Mouse (Mus musculus) forebrain, embryonic 15.5 days (tissue): Measurements from ENCODE around the gene Rxra. TPM values are rescaled to one million over a fixed set of nuclear protein-coding genes. Genes with fewer than 3 reads are reported as not detected.

ENCODE experiments used
- ATAC-seq: fragments of 200-750 bp; cut with Nextera tagmentation; replicated peaks from 2 replicates; pipeline ENCODE4 v1.8.0; 2017; ENCODE audit warnings: mild to moderate bottlenecking, moderate TSS enrichment, moderate library complexity
- H3K27ac ChIP-seq: fragments of 300-500 bp; sonication (generic); replicated peaks from 2 replicates; pipeline ENCODE4 v1.5.1; 2015; ENCODE audit warnings: mild to moderate bottlenecking, inconsistent platforms
- H3K27me3 ChIP-seq: fragments of 300-500 bp; sonication (generic); 2 replicates; pipeline ENCODE4 v1.6.1; 2015; ENCODE audit warnings: inconsistent platforms
- H3K36me3 ChIP-seq: fragments of 300-500 bp; sonication (generic); 2 replicates; pipeline ENCODE4 v1.6.1; 2015; ENCODE audit warnings: mild to moderate bottlenecking, inconsistent platforms
- H3K4me1 ChIP-seq: fragments of 300-500 bp; sonication (generic); 2 replicates; pipeline ENCODE4 v1.6.1; 2015; ENCODE audit warnings: inconsistent platforms
- H3K4me2 ChIP-seq: fragments of 300-500 bp; sonication (generic); replicated peaks from 2 replicates; pipeline ENCODE4 v1.6.1; 2015; ENCODE audit warnings: mild to moderate bottlenecking, inconsistent platforms
- H3K4me3 ChIP-seq: fragments of 300-500 bp; sonication (generic); 2 replicates; pipeline ENCODE4 v1.5.1; 2015; ENCODE audit warnings: mild to moderate bottlenecking, inconsistent platforms
- H3K9ac ChIP-seq: fragments of 300-500 bp; sonication (generic); replicated peaks from 2 replicates; pipeline ENCODE4 v1.6.1; 2015; ENCODE audit warnings: mild to moderate bottlenecking, inconsistent platforms
- H3K9me3 ChIP-seq: fragments of 300-500 bp; sonication (generic); 2 replicates; pipeline ENCODE4 v1.6.1; 2016; ENCODE audit warnings: inconsistent platforms
- WGBS: fragments of 180-500 bp; shearing (Covaris S2); methylation state at CpG from one replicate; pipeline ENCODE4 v1.1.7; 2015; ENCODE audit warnings: mixed read lengths; 5-methylcytosine and 5-hydroxymethylcytosine counted together
- polyA plus RNA-seq: library from polyadenylated mRNA; unstranded; fragments of >200 nt; fragmentation: Nextera tagmentation; extraction: Ambion mirVana; gene quantifications from 2 replicates; pipeline ENCODE4 v1.2.1, GENCODE M21; 2015

Gene Rxra
- polyA plus RNA-seq, 1 experiment from 2014 or later = 3.2 TPM

DNA sequence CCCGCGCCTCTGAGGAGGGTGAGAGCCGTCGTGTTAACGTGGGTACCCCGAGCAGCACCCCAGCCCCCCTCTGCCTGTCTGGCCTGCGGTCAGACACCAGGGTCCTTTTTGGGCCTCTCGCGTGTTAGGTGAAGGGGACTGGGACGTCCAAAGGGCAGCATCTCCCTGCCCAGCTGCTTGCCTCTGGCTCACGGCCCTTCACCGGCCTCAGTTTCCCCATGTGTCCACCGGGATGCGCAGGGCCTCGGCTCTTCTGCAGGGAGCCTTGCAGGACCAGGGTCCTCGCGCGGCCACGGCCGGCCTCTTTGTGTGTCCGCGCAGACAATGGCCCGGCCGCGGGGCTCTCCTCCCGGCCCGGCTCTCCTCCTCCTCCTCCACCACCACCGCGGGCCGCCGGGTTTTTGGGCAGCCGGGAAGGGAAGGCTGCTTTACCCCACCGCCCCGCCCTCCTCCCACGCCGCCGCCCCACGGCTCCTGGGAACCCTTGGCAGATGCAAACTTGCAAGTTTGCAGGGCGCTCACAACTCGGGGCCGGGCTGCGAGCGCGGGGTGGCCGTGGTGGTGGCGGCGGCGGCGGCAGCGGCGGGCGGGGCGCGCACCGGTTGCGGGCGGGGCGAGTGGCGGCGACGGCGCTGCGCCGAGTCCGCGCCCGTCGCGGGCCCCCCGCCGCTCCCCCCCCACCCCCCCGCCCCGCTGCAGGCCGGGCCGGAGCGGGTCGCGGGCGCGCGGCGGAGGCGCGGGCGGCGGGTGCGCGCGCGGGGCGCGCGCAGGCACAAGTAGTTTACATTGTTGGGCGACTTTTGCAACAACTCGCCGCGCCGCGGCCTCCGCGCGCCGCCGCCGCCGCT is 462 bp downstream of the Rxra start:
- peak overlapping the region; percentile 87 for H3K4me2 ChIP-seq
- under 1% methylated on average over 50 of the region's 106 CpGs for WGBS
- ATAC-seq = peak; percentile 55
- H3K27ac ChIP-seq = peak overlapping the region; percentile 51
- no peaks in the 10 kb centered on the region for H3K36me3 ChIP-seq
- peak overlapping the region; percentile 73 for H3K4me3 ChIP-seq
- peaks cover 47% of the 10 kb centered on the region for H3K4me1 ChIP-seq
- H3K9me3 ChIP-seq = no peaks in the 10 kb centered on the region
- H3K9ac ChIP-seq = peak overlapping the region; percentile 70
- no peaks in the 10 kb centered on the region for H3K27me3 ChIP-seq

DNA sequence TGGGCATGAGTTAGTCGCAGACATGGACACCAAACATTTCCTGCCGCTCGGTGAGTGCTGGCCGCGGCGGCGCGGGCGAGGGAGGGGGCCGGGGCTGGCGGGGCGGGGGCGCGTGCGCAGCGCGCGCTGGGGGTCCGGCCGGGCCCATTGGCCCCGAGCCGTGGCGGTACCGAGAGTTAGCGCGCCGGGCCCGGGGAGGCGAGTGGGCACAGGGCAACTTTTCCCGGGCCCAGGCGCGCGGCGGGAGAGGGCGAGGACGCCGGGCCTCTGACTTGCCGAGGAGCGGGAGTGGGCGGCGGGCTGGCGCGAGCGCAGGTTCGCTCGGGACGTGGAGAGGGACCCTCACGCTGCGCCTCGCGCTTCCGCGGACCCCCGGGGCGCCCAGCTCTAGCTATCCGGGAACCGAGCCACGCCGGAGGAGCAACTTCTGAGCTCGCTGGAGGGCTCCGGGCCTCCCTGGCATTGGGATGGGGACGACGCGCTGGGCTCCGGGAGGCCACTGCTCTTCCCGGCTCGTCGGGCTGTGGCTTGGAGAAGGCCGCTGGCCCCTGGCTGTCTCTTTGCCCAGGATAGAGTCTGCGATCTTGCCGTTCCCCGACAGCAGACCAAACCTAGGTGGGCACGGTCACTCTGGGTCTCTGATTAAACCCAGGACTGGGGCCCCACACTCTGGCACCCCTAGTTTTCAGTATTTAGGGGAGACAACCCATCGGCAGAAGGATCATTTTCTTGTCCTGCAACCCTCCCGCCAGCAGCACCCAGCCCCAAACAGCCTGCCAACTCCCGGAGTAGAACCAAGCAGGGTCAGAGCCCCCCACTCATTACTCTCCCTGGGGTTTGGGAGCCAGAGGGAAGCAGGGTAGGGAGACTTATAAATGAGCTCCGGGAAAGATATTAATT is 1.4 kb downstream of the Rxra start:
- H3K27ac ChIP-seq = peak overlapping the region; percentile 67
- under 1% methylated on average over 59 of the region's 77 CpGs for WGBS
- H3K36me3 ChIP-seq = no peaks in the 10 kb centered on the region
- H3K4me3 ChIP-seq = peak overlapping the region; percentile 73
- ATAC-seq = peak; percentile 26; the same call in 1 of the 2 replicates
- H3K9ac ChIP-seq = peak overlapping the region; percentile 70
- H3K9me3 ChIP-seq = no peaks in the 10 kb centered on the region
- H3K27me3 ChIP-seq = no peaks in the 10 kb centered on the region
- peak overlapping the region; percentile 87 for H3K4me2 ChIP-seq
- H3K4me1 ChIP-seq = peaks cover 47% of the 10 kb centered on the region

DNA sequence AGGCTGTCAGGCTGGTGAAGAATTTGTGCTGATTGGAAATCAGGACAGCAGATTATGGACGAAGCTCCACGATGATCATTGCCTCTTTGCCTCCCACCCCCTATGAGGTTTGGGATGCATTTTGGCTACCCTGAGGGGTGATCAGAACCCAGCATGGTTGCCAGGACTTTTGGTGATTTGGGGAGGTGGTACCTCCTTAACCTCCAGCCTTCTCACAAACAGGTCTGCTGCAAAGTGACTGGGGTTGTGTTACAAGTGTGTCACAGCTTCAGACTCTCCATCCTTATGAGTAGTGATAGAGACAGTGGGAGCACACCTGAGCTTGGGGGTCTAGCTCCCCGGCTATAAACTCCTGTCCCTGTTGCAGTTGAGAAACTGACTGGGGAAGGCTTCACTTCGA is 2.1 kb downstream of the Rxra start:
- Histone ChIP-seq H3K27ac (no peak overlapping the region), H3K4me1 (peaks cover 47% of the 10 kb centered on the region), H3K9ac (peak overlapping the region; percentile 70), H3K27me3 (no peaks in the 10 kb centered on the region), H3K4me2 (peak overlapping the region; percentile 87), H3K36me3 (no peaks in the 10 kb centered on the region), H3K4me3 (peak overlapping the region; percentile 73), H3K9me3 (no peaks in the 10 kb centered on the region)
- 26% methylated on average over 4 of the region's 4 CpGs for WGBS
- ATAC-seq = no peak

DNA sequence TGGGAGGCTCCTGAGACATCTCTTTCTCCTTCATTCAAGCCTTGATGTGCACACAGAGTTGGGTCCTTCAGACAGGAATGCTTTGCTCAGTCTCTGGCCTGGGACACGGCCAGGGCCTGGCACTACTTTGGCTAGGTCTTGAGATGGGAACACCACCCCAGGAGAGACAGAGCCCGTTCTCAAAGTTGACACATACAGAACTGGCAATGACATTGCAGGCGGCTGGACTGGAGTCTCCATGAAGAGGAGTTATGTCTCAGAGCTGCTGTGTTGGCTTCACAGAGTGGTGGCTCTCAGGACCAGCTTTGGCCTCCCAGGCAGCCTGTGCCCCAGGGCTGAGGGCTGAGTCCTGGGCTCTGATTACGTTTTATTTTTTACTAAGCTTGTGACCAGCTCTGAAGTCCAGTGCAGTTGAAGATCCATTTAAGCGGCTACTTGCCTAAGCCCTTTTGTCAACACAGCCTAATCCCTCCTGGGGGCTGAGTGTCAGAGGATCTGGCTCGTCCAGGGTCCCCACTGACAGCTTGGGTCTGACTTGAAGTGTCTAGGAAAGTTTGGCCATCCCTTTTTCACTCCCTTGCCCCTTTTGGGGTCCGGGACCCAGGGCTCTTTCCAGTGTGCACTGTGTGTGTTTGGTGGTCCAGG is 2.7 kb downstream of the Rxra start:
- Histone ChIP-seq H3K27me3 (no peaks in the 10 kb centered on the region), H3K9ac (peak overlapping the region; percentile 70; the same call in 1 of the 2 replicates), H3K36me3 (no peaks in the 10 kb centered on the region), H3K27ac (no peak overlapping the region), H3K9me3 (no peaks in the 10 kb centered on the region), H3K4me3 (0 out of 2 replicates have a peak overlapping the region, but pooled peaks have one; percentile 73), H3K4me2 (peak overlapping the region; percentile 87), H3K4me1 (peaks cover 47% of the 10 kb centered on the region)
- 30% methylated on average over 7 of the region's 7 CpGs for WGBS
- ATAC-seq = no peak

DNA sequence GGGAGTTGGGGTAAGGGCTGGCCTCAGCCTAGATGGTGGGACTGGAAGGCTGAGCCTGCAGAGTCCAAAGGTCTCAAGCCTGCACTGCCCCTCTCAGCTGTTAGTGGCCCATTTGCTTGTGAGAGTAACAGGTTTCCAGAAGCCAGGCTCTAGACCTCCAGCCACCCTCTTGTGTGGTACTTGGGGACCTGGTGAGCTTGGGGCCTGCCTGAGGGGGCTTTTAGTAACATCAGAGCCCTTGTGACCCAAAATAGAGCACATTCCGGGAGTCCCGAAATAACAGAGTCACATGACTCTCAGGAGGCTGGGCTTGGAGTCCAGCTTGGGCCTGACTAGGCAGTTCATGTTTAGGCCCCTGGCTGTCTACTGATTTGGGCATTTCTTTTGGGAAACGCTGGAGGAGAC is 3.4 kb downstream of the Rxra start:
- Histone ChIP-seq H3K4me1 (peaks cover 48% of the 10 kb centered on the region), H3K4me2 (no peak overlapping the region), H3K9ac (no peak overlapping the region), H3K4me3 (no peak overlapping the region), H3K27me3 (no peaks in the 10 kb centered on the region), H3K36me3 (no peaks in the 10 kb centered on the region), H3K9me3 (no peaks in the 10 kb centered on the region), H3K27ac (no peak overlapping the region)
- WGBS = 18% methylated on average over 3 of the region's 3 CpGs
- ATAC-seq = no peak

DNA sequence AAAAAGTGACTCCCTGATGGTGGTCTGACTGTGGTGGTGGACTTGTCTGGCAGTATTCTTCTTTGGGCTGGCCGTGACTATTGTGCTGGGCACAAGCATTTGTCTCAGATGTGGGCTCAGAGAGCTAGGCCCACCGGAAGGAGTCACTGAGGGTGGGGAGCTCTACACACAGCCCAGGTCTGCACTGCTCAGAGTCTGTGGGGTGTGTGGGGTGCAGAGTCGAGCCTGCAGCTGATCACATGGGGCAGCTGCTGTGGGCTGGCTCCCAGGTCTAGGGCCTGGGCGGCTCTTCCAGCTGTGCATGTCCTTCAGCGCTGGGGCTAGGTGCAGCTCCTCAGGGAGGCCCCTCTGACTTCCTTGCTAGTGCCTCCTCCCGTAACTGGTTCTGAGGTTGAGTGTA is 3.8 kb downstream of the Rxra start:
- 66% methylated on average over 6 of the region's 6 CpGs for WGBS
- Histone ChIP-seq H3K27ac (no peak overlapping the region), H3K9me3 (no peaks in the 10 kb centered on the region), H3K36me3 (no peaks in the 10 kb centered on the region), H3K27me3 (no peaks in the 10 kb centered on the region), H3K9ac (no peak overlapping the region), H3K4me2 (no peak overlapping the region), H3K4me3 (no peak overlapping the region), H3K4me1 (peaks cover 49% of the 10 kb centered on the region)
- ATAC-seq = no peak

DNA sequence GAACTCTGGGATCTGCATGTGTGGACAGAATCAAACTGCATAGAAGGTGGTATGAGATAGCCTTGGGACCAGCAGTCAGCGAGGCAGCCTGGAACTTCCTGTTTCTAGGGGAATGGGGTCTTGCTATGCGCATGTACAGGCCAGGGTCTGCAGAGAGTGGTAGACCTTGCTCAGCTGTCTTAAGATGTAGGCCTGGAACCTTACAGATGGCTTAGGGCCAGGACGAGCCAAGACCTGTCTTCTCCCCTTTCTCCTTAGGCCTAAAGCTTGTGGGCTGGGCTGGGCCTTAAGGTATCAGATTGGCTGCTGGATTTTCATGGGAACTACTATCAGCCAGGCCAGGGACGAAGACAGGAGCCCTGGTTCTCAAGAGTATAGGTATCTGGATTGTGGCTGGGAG is 4.4 kb downstream of the Rxra start:
- no peak for ATAC-seq
- Histone ChIP-seq H3K36me3 (no peaks in the 10 kb centered on the region), H3K4me1 (peaks cover 49% of the 10 kb centered on the region), H3K9me3 (no peaks in the 10 kb centered on the region), H3K27me3 (no peaks in the 10 kb centered on the region), H3K27ac (no peak overlapping the region), H3K9ac (no peak overlapping the region), H3K4me2 (no peak overlapping the region), H3K4me3 (no peak overlapping the region)
- WGBS = 85% methylated on average over 4 of the region's 4 CpGs

DNA sequence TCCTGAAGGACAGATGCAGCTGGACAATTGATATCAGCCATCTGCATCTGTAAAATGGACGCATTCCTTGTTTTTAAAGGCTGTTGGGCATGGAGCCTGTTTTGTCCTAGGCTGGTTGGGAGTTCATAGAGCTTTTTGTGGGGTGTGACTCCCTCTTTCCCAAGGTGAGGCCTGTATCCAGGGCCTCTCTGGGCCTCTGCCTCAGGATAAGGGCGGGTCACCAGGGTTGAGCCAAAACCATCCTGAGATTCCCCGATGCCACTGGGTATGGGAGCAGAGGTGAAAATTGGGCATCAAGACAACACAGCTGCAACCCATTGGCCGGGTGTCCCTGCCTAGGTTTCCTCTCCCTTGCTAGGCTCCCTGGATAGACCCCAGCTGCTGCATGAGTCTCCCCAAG is 5.2 kb downstream of the Rxra start:
- 78% methylated on average over 4 of the region's 4 CpGs for WGBS
- Histone ChIP-seq H3K9me3 (no peaks in the 10 kb centered on the region), H3K4me2 (no peak overlapping the region), H3K36me3 (no peaks in the 10 kb centered on the region), H3K9ac (no peak overlapping the region), H3K27ac (peak overlapping the region; percentile 35; the same call in 1 of the 2 replicates), H3K27me3 (no peaks in the 10 kb centered on the region), H3K4me1 (peaks cover 44% of the 10 kb centered on the region), H3K4me3 (no peak overlapping the region)
- ATAC-seq = no peak

DNA sequence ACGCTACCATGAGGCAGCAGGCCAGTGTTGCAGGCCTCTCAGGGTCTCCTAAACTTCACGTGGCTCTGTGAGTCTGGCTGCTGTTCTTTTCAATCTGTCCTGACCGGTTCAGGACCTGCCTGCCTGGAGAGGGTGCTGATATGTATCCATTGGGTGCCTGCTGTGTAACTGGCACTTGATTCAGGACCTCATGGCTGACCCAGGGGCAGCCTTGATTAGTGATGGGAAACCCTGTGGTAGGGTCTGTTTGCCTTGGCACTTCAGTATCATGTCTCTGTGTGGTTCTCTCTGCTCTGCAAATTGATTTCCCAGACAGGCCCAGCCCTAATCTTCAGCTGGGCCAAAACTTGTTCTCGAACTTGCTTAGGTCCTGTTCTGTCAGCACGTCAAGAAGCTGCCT is 5.9 kb downstream of the Rxra start:
- Histone ChIP-seq H3K9me3 (no peaks in the 10 kb centered on the region), H3K4me2 (no peak overlapping the region), H3K4me3 (no peak overlapping the region), H3K27me3 (no peaks in the 10 kb centered on the region), H3K27ac (peak overlapping the region; percentile 35), H3K9ac (no peak overlapping the region), H3K36me3 (no peaks in the 10 kb centered on the region), H3K4me1 (peaks cover 41% of the 10 kb centered on the region)
- 54% methylated on average over 5 of the region's 5 CpGs for WGBS
- ATAC-seq = no peak

DNA sequence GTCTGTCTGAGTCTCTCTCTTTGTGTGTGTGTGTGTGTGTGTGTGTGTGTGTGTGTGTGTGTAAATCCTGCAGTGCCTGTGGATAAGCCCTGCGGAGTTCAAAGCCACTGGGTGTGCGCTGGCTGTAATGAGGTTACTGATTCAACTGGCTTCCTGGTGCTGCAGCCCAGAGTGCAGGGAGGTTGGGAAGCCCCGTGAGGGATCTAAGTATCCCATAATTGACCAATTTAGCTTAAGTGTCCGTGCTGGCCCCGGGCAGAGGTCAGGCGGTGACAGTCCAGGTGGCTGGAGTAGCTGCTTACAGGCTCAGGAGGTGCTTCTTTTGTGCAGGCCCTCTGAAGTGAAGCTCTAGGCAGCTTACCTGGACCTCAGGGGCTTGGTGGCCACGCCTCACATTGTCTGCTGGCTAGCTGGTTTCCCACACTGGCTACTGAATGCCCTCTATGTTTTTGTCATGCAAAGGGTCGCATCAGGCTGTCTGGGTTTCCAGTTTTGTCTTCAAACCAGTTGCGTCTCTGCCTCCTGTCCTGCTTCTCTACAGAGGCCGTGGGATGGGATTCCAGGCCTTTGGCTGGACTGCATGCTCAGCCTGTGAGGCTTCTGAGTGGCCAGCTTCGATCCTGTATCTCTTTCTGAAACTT is 7.9 kb downstream of the Rxra start:
- Histone ChIP-seq H3K4me3 (no peak overlapping the region), H3K4me2 (no peak overlapping the region), H3K9me3 (no peaks in the 10 kb centered on the region), H3K36me3 (no peaks in the 10 kb centered on the region), H3K4me1 (peaks cover 26% of the 10 kb centered on the region), H3K27ac (no peak overlapping the region), H3K9ac (no peak overlapping the region), H3K27me3 (no peaks in the 10 kb centered on the region)
- no peak for ATAC-seq
- 34% methylated on average over 11 of the region's 11 CpGs for WGBS

DNA sequence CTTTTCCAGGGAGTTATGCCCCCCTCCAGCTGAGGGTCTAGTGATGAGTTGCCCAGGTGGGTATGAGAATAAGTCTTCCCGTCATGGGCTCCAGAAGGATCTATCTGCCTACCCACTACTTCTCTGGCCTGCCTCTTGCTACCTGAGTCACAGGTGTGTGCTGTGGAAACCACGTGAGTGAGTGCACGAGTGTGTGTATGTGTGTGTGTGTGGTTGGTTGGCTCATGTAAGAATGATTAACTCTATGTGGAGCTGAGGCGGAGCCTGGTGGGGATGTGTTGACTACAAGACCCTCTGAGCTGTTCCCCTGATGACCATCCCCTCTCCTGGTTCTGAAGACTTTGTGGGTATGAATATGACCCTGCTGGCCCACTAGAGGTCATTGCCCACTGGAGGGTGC is 9.7 kb downstream of the Rxra start:
- Histone ChIP-seq H3K4me2 (no peak overlapping the region), H3K4me1 (peaks cover 14% of the 10 kb centered on the region; the same call in 1 of the 2 replicates), H3K9ac (no peak overlapping the region), H3K4me3 (no peak overlapping the region), H3K36me3 (no peaks in the 10 kb centered on the region), H3K27ac (no peak overlapping the region), H3K9me3 (no peaks in the 10 kb centered on the region), H3K27me3 (no peaks in the 10 kb centered on the region)
- ATAC-seq = no peak
- WGBS = 96% methylated on average over 4 of the region's 4 CpGs
